Mouse (Mus musculus): ENCODE measurements at regions not wholly inside any gene's neighbourhood (a gene's known extent, or its start where the extent isn't known, plus 50 kb on each side); places are given as distances from the start of the nearest gene placed in this dataset.

DNA sequence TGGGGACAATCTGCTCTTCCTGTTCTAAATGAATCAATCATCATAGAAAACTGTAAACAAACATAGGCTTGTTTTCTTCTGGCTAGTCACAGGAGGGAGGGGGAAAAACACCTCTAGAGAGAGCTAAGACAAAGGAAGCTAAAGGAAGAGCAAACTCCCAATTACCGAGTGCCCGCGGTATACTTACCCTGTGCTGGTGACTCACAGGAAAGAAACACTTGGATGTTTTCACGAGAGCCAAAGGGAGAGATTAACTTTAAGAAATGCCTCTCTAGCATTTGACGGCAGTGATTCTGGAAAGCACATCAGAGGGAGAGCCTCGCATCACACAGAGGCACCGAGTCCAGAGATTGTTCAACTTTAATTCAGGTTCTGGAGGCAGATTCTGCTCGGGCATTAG is 151.0 kb downstream of the 1700017N19Rik start:
- TF ChIP-seq CTCF (IDR thresholded peaks at IDR 0.05) (no peak), EP300 (IDR thresholded peaks at IDR 0.05) (no peak)
